Mouse (Mus musculus) lung, embryonic 16.5 days (tissue): ENCODE measurements around the gene Lbx1. TPM values are rescaled to one million over a fixed set of nuclear protein-coding genes. Genes with fewer than 3 reads are reported as not detected.

ENCODE experiments used
- ATAC-seq: fragments of 200-750 bp; cut with Nextera tagmentation; 2 replicates; pipeline ENCODE4 v1.8.0; 2017; ENCODE audit warnings: low read depth, mild to moderate bottlenecking, moderate library complexity
- H3K27ac ChIP-seq: fragments of 300-500 bp; sonication (generic); 2 replicates; pipeline ENCODE4 v1.5.1; 2014; ENCODE audit warnings: mild to moderate bottlenecking, control low read depth, low read length
- H3K27me3 ChIP-seq: fragments of 300-500 bp; sonication (generic); 2 replicates; pipeline ENCODE4 v1.6.1; 2014; ENCODE audit warnings: low read depth, low read length, mixed read lengths; ENCODE audit not compliant: control insufficient read depth, insufficient read depth
- H3K36me3 ChIP-seq: fragments of 300-500 bp; sonication (generic); 2 replicates; pipeline ENCODE4 v1.6.1; 2014; ENCODE audit warnings: low read length; ENCODE audit not compliant: control insufficient read depth, insufficient read depth
- H3K4me1 ChIP-seq: fragments of 300-500 bp; sonication (generic); replicated peaks from 2 replicates; pipeline ENCODE4 v1.6.1; 2014; ENCODE audit warnings: low read length, mixed read lengths; ENCODE audit not compliant: control insufficient read depth, insufficient read depth
- H3K4me2 ChIP-seq: fragments of 300-500 bp; sonication (generic); 2 replicates; pipeline ENCODE4 v1.6.1; 2014; ENCODE audit warnings: low read depth, low read length, control low read depth
- H3K4me3 ChIP-seq: fragments of 300-500 bp; sonication (generic); 2 replicates; pipeline ENCODE4 v1.5.1; 2014; ENCODE audit warnings: mild to moderate bottlenecking, low read length, control low read depth
- H3K9ac ChIP-seq: fragments of 300-500 bp; sonication (generic); 2 replicates; pipeline ENCODE4 v1.6.1; 2014; ENCODE audit warnings: low read length, control low read depth
- H3K9me3 ChIP-seq: fragments of 300-500 bp; sonication (generic); 2 replicates; pipeline ENCODE4 v1.6.1; 2016; ENCODE audit warnings: low read length; ENCODE audit not compliant: control insufficient read depth
- WGBS: fragments of 180-500 bp; shearing (Covaris S2); extraction: QIAGEN DNeasy Blood & Tissue Kit; methylation state at CpG from one replicate; pipeline ENCODE4 v1.1.7; 2014; 5-methylcytosine and 5-hydroxymethylcytosine counted together
- polyA plus RNA-seq: library from polyadenylated mRNA; unstranded; fragments of >200 nt; fragmentation: Nextera tagmentation; extraction: Ambion mirVana; gene quantifications from 2 replicates; pipeline ENCODE4 v1.2.1, GENCODE M21; 2015

The Lbx1 gene
- not detected in 2 replicates for polyA plus RNA-seq

- ATAC-seq: peak; percentile 27
- WGBS: 2% methylated on average over 30 of the region's 30 CpGs
- peak within 1 kb of the TSS; percentile 65 for H3K4me2 ChIP-seq
- no peaks in the 10 kb centered on the region for H3K36me3 ChIP-seq
- peaks cover 29% of the 10 kb centered on the region for H3K4me1 ChIP-seq
- H3K27ac ChIP-seq: no peak within 1 kb of the TSS
- H3K9ac ChIP-seq: no peak within 1 kb of the TSS
- H3K9me3 ChIP-seq: no peaks in the 10 kb centered on the region
- H3K4me3 ChIP-seq: peak within 1 kb of the TSS; percentile 45
- peaks cover 93% of the 10 kb centered on the region for H3K27me3 ChIP-seq
Measured at GRCm38 (mm10) chr19:45235766-45236362, at the start of gene Lbx1. Lbx1 (minus strand) TSS chr19:45235812.

DNA sequence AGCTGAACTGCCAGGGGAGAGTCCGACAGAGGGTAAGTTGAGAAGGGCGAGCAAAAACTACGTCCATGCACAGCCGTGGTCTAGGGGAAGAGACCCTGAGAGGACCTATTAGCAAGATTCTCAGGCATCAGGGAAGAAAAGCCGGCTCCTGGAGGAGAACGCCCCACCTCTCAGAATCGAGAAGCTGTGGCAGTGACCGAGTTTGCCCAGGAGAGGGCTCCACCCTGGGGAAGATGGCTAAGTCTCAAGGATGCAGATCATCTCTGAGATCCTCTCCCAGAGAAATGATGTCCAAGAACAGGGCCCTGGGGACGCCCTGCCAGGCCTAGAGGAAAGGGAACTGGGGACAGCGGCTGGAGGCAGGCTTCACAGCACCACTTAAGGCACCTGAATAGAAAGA, 47.7 kb upstream of the Lbx1 start:
- no peak for ATAC-seq
- Histone ChIP-seq H3K4me3 (no peak overlapping the region), H3K27ac (no peak overlapping the region), H3K36me3 (no peaks in the 10 kb centered on the region), H3K9me3 (no peaks in the 10 kb centered on the region), H3K4me2 (no peak overlapping the region), H3K27me3 (peaks cover 2% of the 10 kb centered on the region; the same call in 1 of the 2 replicates), H3K9ac (no peak overlapping the region), H3K4me1 (no peaks in the 10 kb centered on the region)
- WGBS: 4% methylated on average over 10 of the region's 10 CpGs

DNA sequence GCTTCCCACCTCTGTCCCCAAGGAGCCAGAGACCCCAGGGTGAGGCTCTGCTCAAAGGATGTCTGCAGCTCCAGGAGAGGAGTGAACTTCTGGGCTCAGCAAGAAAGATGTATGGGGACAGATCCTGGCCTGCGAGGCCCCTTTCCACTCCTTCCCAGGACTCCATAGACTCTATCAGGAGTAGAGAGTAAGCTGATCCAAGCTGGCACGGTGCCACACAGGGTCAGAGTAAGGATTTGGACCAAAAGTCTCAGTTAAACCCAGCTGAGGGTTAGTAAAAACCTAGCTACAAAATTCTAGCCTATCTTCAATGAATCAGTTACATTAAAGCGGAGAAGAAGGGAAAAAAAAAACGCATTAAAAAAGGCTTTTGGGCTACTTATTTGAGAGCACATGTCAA, 40.6 kb upstream of the Lbx1 start:
- 54% methylated on average over 4 of the region's 4 CpGs for WGBS
- Histone ChIP-seq H3K27me3 (peaks cover 3% of the 10 kb centered on the region; the same call in 1 of the 2 replicates), H3K9ac (no peak overlapping the region), H3K4me2 (no peak overlapping the region), H3K9me3 (no peaks in the 10 kb centered on the region), H3K4me1 (no peaks in the 10 kb centered on the region), H3K27ac (no peak overlapping the region), H3K36me3 (no peaks in the 10 kb centered on the region), H3K4me3 (no peak overlapping the region)
- ATAC-seq: no peak

GRCm38 (mm10) chr19:45271986-45272385, 36.4 kb upstream of the Lbx1 start:
- Histone ChIP-seq H3K36me3 (no peaks in the 10 kb centered on the region), H3K27ac (no peak overlapping the region), H3K27me3 (peaks cover 3% of the 10 kb centered on the region; the same call in 1 of the 2 replicates), H3K9me3 (no peaks in the 10 kb centered on the region), H3K4me3 (no peak overlapping the region), H3K9ac (no peak overlapping the region), H3K4me1 (peaks cover 10% of the 10 kb centered on the region), H3K4me2 (no peak overlapping the region)
- 37% methylated on average over 10 of the region's 10 CpGs for WGBS
- no peak for ATAC-seq

- ATAC-seq: no peak
- H3K9ac ChIP-seq: no peak overlapping the region
- no peaks in the 10 kb centered on the region for H3K36me3 ChIP-seq
- no peak overlapping the region for H3K4me2 ChIP-seq
- H3K4me1 ChIP-seq: no peaks in the 10 kb centered on the region
- H3K27ac ChIP-seq: no peak overlapping the region
- H3K27me3 ChIP-seq: no peaks in the 10 kb centered on the region
- no peak overlapping the region for H3K4me3 ChIP-seq
- H3K9me3 ChIP-seq: no peaks in the 10 kb centered on the region
- 54% methylated on average over 10 of the region's 10 CpGs for WGBS
Measured at GRCm38 (mm10) chr19:45262995-45263394, 27.4 kb upstream of the Lbx1 start.

GRCm38 (mm10) chr19:45257414-45258326, 22.1 kb upstream of the Lbx1 start:
- Histone ChIP-seq H3K4me3 (no peak overlapping the region), H3K9ac (no peak overlapping the region), H3K4me1 (no peaks in the 10 kb centered on the region), H3K27me3 (peaks cover 3% of the 10 kb centered on the region; the same call in 1 of the 2 replicates), H3K27ac (no peak overlapping the region), H3K9me3 (no peaks in the 10 kb centered on the region), H3K4me2 (no peak overlapping the region), H3K36me3 (no peaks in the 10 kb centered on the region)
- 41% methylated on average over 15 of the region's 15 CpGs for WGBS
- no peak for ATAC-seq

GRCm38 (mm10) chr19:45254806-45255205, 19.2 kb upstream of the Lbx1 start:
- Histone ChIP-seq H3K9ac (no peak overlapping the region), H3K4me2 (no peak overlapping the region), H3K36me3 (no peaks in the 10 kb centered on the region), H3K4me3 (no peak overlapping the region), H3K27me3 (peaks cover 3% of the 10 kb centered on the region; the same call in 1 of the 2 replicates), H3K4me1 (no peaks in the 10 kb centered on the region), H3K9me3 (no peaks in the 10 kb centered on the region), H3K27ac (no peak overlapping the region)
- 76% methylated on average over 7 of the region's 7 CpGs for WGBS
- no peak for ATAC-seq

GRCm38 (mm10) chr19:45252436-45252835, 16.8 kb upstream of the Lbx1 start:
- H3K36me3 ChIP-seq: no peaks in the 10 kb centered on the region
- H3K9me3 ChIP-seq: no peaks in the 10 kb centered on the region
- peaks cover 3% of the 10 kb centered on the region; the same call in 1 of the 2 replicates for H3K27me3 ChIP-seq
- no peak overlapping the region for H3K4me3 ChIP-seq
- H3K9ac ChIP-seq: no peak overlapping the region
- no peak overlapping the region for H3K27ac ChIP-seq
- WGBS: 41% methylated on average over 3 of the region's 3 CpGs
- ATAC-seq: no peak
- H3K4me1 ChIP-seq: no peaks in the 10 kb centered on the region
- H3K4me2 ChIP-seq: no peak overlapping the region

GRCm38 (mm10) chr19:45248691-45249090, 13.1 kb upstream of the Lbx1 start:
- no peak overlapping the region for H3K4me2 ChIP-seq
- H3K27ac ChIP-seq: no peak overlapping the region
- no peak for ATAC-seq
- 67% methylated on average over 19 of the region's 19 CpGs for WGBS
- H3K4me3 ChIP-seq: no peak overlapping the region
- H3K4me1 ChIP-seq: no peaks in the 10 kb centered on the region
- H3K9me3 ChIP-seq: no peaks in the 10 kb centered on the region
- H3K27me3 ChIP-seq: peaks cover 24% of the 10 kb centered on the region
- H3K36me3 ChIP-seq: no peaks in the 10 kb centered on the region
- no peak overlapping the region for H3K9ac ChIP-seq
